Mouse (Mus musculus): Measurements from ENCODE around the gene Mavs.

Mavs gene

GRCm38 (mm10) chr2:131233307-131234126, at the start of gene Mavs:
Gene Mavs, plus strand, starts transcription at chr2:131234063.
- DNase-seq = peak; percentile 93

GRCm38 (mm10) chr2:131186343-131186742, 47.5 kb upstream of the Mavs start:
- DNase-seq = no peak

GRCm38 (mm10) chr2:131186771-131187601, 46.9 kb upstream of the Mavs start, which contains the start of the genes Cdc25b and Spef1:
Gene Cdc25b, plus strand, starts transcription at chr2:131186949.
Gene Spef1, minus strand, starts transcription at chr2:131187282.
- peak; percentile 87 for DNase-seq

GRCm38 (mm10) chr2:131187602-131187922, 46.3 kb upstream of the Mavs start:
- no peak for DNase-seq

GRCm38 (mm10) chr2:131188311-131188710, 45.6 kb upstream of the Mavs start:
- DNase-seq = no peak

GRCm38 (mm10) chr2:131189521-131190309, 44.1 kb upstream of the Mavs start:
- DNase-seq = no peak

- DNase-seq = no peak
Observed at GRCm38 (mm10) chr2:131190344-131191004, 43.4 kb upstream of the Mavs start.

GRCm38 (mm10) chr2:131191005-131191390, 42.9 kb upstream of the Mavs start:
- DNase-seq = no peak

- no peak for DNase-seq
Observed at GRCm38 (mm10) chr2:131196606-131197316, 37.1 kb upstream of the Mavs start.

- no peak for DNase-seq
Observed at GRCm38 (mm10) chr2:131200710-131201109, 33.2 kb upstream of the Mavs start.

GRCm38 (mm10) chr2:131201262-131201661, 32.6 kb upstream of the Mavs start:
- DNase-seq = peak; percentile 46

GRCm38 (mm10) chr2:131203816-131204409, 29.9 kb upstream of the Mavs start:
- DNase-seq = no peak

- peak; percentile 45 for DNase-seq
Observed at GRCm38 (mm10) chr2:131204410-131204981, 29.4 kb upstream of the Mavs start.

GRCm38 (mm10) chr2:131205521-131206182, 28.2 kb upstream of the Mavs start:
- no peak for DNase-seq

GRCm38 (mm10) chr2:131206778-131207177, 27.1 kb upstream of the Mavs start, which contains the start of gene Ap5s1:
Gene Ap5s1, plus strand, starts transcription at chr2:131207078.
- no peak for DNase-seq

GRCm38 (mm10) chr2:131208356-131208755, 25.5 kb upstream of the Mavs start:
- no peak for DNase-seq

- peak; percentile 58 for DNase-seq
Observed at GRCm38 (mm10) chr2:131209125-131209795, 24.6 kb upstream of the Mavs start.

- peak; percentile 95 for DNase-seq
Observed at GRCm38 (mm10) chr2:131209969-131210792, 23.7 kb upstream of the Mavs start.
